Mouse (Mus musculus): ENCODE results near the gene Cxcr4. TPM values are rescaled to one million over a fixed set of nuclear protein-coding genes. Genes with fewer than 3 reads are reported as not detected.

The Cxcr4 gene
- total and polyA plus RNA-seq, 3 experiments = 80.3 to 169 (median 102) TPM

DNA sequence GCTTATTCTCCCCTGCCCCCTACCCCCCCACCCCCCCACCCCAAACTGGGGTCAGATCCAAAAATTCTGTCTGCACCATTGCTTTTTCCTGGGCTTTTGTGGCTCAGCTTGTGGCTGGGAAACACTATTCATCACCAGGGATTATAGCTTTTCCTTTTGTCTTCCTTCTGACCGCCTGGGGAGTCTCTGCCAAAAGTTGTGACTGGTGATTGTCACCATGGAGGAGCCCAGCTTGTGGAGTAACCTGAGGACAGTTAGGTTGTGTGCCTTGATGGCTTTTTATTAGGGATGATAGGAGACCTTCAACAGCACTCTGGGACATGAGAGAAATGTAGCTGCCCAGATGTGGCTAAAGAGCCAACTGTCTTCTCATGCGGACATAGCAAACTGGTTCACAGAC is 13.6 kb downstream of the Cxcr4 start:
- Histone ChIP-seq H3K4me3 (replicated peaks in 1 of 3; ENCODE audit: low read depth in 2 of 3, low read length in 2 of 3, poor library complexity in 1 of 3) (no peak overlapping the region), H3K27ac (ENCODE audit: insufficient read depth, low read depth) (no peak overlapping the region), H3K4me2 (ENCODE audit: insufficient read depth, low read depth, poor library complexity, severe bottlenecking) (no peak overlapping the region), H3K79me2 (replicated peaks; ENCODE audit: control insufficient read depth, extremely low read depth, insufficient read depth, poor library complexity, severe bottlenecking) (no peaks in the 10 kb centered on the region), H3K27me3 (replicated peaks) (no peaks in the 10 kb centered on the region), H3K9ac (ENCODE audit: insufficient read depth, low read depth) (no peak overlapping the region), H3K36me3 (replicated peaks in 1 of 2; ENCODE audit: control insufficient read depth in 1 of 2, insufficient read depth in 1 of 2, low read length in 1 of 2) (no peaks in the 10 kb centered on the region), H3K9me3 (replicated peaks; ENCODE audit: low read length) (peaks cover 8% of the 10 kb centered on the region), H3K4me1 (ENCODE audit: control insufficient read depth in 1 of 2, insufficient read depth in 2 of 2) (peaks cover 2 to 9% of the 10 kb centered on the region in 2 experiments; a peak in 2 of 4 replicates)
- TF ChIP-seq NRF1 (IDR thresholded peaks at IDR 0.05; ENCODE audit: low read depth, low read length) = no peak
- DNase-seq (ENCODE audit: extremely low read depth) = no peak
- dilution Hi-C loops (cut with MboI; ENCODE audit: extremely low pct_ligation_motif_present, extremely low pct_unique_long_range_greater_than_20kb, low sequenced_read_pairs) (no loop called here), in situ Hi-C loops (cut with MboI; ENCODE audit: low pct_ligation_motif_present, low pct_unique_long_range_greater_than_20kb, low sequenced_read_pairs) (no loop called here)

DNA sequence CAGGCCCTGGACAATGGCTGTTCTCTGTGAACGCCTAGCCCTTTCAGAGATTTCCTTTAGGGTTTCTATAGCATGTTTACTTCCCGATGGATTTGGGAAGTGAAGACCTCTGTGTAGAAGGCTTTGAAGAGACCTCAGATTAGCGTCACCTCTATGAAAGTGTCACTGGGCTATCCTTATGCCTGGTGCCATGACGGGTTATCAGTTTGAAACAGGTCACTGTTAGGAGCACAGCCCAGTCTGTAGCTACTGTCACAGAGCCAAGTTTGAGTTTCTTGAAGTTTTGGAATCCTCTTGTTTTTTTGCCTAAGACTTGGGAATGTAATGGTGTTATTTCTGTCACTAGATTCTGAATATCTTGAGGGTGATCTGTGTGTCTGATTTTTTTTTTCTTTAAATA is 17.0 kb downstream of the Cxcr4 start:
- Histone ChIP-seq H3K27me3 (replicated peaks) (no peaks in the 10 kb centered on the region), H3K9ac (ENCODE audit: insufficient read depth, low read depth) (no peak overlapping the region), H3K4me1 (ENCODE audit: control insufficient read depth in 1 of 2, insufficient read depth in 2 of 2) (peaks cover 3 to 5% of the 10 kb centered on the region in 2 experiments), H3K9me3 (replicated peaks; ENCODE audit: low read length) (no peaks in the 10 kb centered on the region), H3K27ac (ENCODE audit: insufficient read depth, low read depth) (no peak overlapping the region), H3K4me3 (replicated peaks in 1 of 3; ENCODE audit: low read depth in 2 of 3, low read length in 2 of 3, poor library complexity in 1 of 3) (no peak overlapping the region), H3K36me3 (replicated peaks in 1 of 2; ENCODE audit: control insufficient read depth in 1 of 2, insufficient read depth in 1 of 2, low read length in 1 of 2) (no peaks in the 10 kb centered on the region), H3K4me2 (ENCODE audit: insufficient read depth, low read depth, poor library complexity, severe bottlenecking) (no peak overlapping the region), H3K79me2 (replicated peaks; ENCODE audit: control insufficient read depth, extremely low read depth, insufficient read depth, poor library complexity, severe bottlenecking) (no peaks in the 10 kb centered on the region)
- no peak for DNase-seq (ENCODE audit: extremely low read depth)
- TF ChIP-seq TCF12 (IDR thresholded peaks at IDR 0.05; ENCODE audit: low read depth, low read length) (no peak), USF2 (conservative IDR thresholded peaks at IDR 0.05; ENCODE audit: low read depth, low read length) (no peak), ELF1 (IDR thresholded peaks at IDR 0.05; ENCODE audit: low read depth, low read length) (no peak), MYC (IDR thresholded peaks at IDR 0.05; ENCODE audit: low read depth, low read length) (no peak), MAX (IDR thresholded peaks at IDR 0.05; ENCODE audit: low read length) (no peak), IRF4 (IDR thresholded peaks at IDR 0.05; ENCODE audit: low read depth, low read length) (no peak), KAT2A (IDR thresholded peaks at IDR 0.05; ENCODE audit: insufficient replicate concordance, low read length) (no peak), ZC3H11A (IDR thresholded peaks at IDR 0.05; ENCODE audit: low read depth, low read length) (no peak), E2F4 (IDR thresholded peaks at IDR 0.05; ENCODE audit: insufficient replicate concordance, low read depth, low read length) (no peak)
- in situ Hi-C loops (cut with MboI; ENCODE audit: low pct_ligation_motif_present, low pct_unique_long_range_greater_than_20kb, low sequenced_read_pairs) = no loop called here
- dilution Hi-C loops (cut with MboI; ENCODE audit: extremely low pct_ligation_motif_present, extremely low pct_unique_long_range_greater_than_20kb, low sequenced_read_pairs) = no loop called here

DNA sequence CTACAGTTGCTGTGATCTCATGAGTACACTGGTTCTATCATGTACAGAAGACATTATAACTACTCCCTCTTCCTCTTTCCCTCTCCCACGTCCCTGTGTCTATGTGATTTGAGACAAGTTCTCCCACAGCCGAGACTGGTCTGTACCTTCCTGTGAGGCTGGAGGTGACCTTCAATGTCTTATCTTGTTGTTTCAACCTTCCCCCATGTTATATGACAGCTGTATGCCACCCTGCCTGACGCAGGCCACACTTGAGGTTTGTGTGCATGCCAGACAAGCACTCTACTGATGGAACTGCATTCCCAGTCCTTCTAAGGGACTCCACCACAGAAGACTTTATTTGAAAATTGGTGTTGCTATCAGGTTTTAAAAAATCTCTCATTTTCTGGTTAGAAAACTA is 21.1 kb downstream of the Cxcr4 start:
- in situ Hi-C loops (cut with MboI; ENCODE audit: low pct_ligation_motif_present, low pct_unique_long_range_greater_than_20kb, low sequenced_read_pairs) (no loop called here), dilution Hi-C loops (cut with MboI; ENCODE audit: extremely low pct_ligation_motif_present, extremely low pct_unique_long_range_greater_than_20kb, low sequenced_read_pairs) (no loop called here)
- Histone ChIP-seq H3K9me3 (replicated peaks; ENCODE audit: low read length) (no peaks in the 10 kb centered on the region), H3K27me3 (replicated peaks) (no peaks in the 10 kb centered on the region), H3K4me1 (ENCODE audit: control insufficient read depth in 1 of 2, insufficient read depth in 2 of 2) (peaks cover 7 to 13% of the 10 kb centered on the region in 2 experiments), H3K9ac (ENCODE audit: insufficient read depth, low read depth) (no peak overlapping the region), H3K4me3 (replicated peaks in 1 of 3; ENCODE audit: low read depth in 2 of 3, low read length in 2 of 3, poor library complexity in 1 of 3) (no peak overlapping the region), H3K79me2 (replicated peaks; ENCODE audit: control insufficient read depth, extremely low read depth, insufficient read depth, poor library complexity, severe bottlenecking) (no peaks in the 10 kb centered on the region), H3K27ac (ENCODE audit: insufficient read depth, low read depth) (no peak overlapping the region), H3K36me3 (replicated peaks in 1 of 2; ENCODE audit: control insufficient read depth in 1 of 2, insufficient read depth in 1 of 2, low read length in 1 of 2) (no peaks in the 10 kb centered on the region), H3K4me2 (ENCODE audit: insufficient read depth, low read depth, poor library complexity, severe bottlenecking) (no peak overlapping the region)
- DNase-seq (ENCODE audit: extremely low read depth) = no peak
- TF ChIP-seq ZNF384 (IDR thresholded peaks at IDR 0.05; ENCODE audit: low read depth, low read length) = no peak
- TF ChIP-seq POLR2A (IDR thresholded peaks at IDR 0.05; ENCODE audit: low read depth, low read length) = no peak
- no peak for TF ChIP-seq MEF2A (IDR thresholded peaks at IDR 0.05; ENCODE audit: borderline replicate concordance, low read depth, low read length)
- TF ChIP-seq GABPA (IDR thresholded peaks at IDR 0.05; ENCODE audit: insufficient replicate concordance, low read depth, low read length) = no peak
- TF ChIP-seq ZKSCAN1 (IDR thresholded peaks at IDR 0.05; ENCODE audit: borderline replicate concordance, low read depth, low read length) = no peak
- no peak for TF ChIP-seq TBP (conservative IDR thresholded peaks at IDR 0.05; ENCODE audit: low read depth, low read length)
- TF ChIP-seq SIN3A (IDR thresholded peaks at IDR 0.05; ENCODE audit: low read length) = no peak
- TF ChIP-seq ZC3H11A (IDR thresholded peaks at IDR 0.05; ENCODE audit: low read depth, low read length) = no peak
- no peak for TF ChIP-seq PAX5 (IDR thresholded peaks at IDR 0.05; ENCODE audit: low read length)
- no peak for TF ChIP-seq SMC3 (IDR thresholded peaks at IDR 0.05; ENCODE audit: low read depth, low read length)
- no peak for TF ChIP-seq MYC (IDR thresholded peaks at IDR 0.05; ENCODE audit: low read depth, low read length)
- no peak for TF ChIP-seq IRF4 (IDR thresholded peaks at IDR 0.05; ENCODE audit: low read depth, low read length)
- no peak for TF ChIP-seq JUN (IDR thresholded peaks at IDR 0.05; ENCODE audit: insufficient read depth, low read depth, low read length)
- no peak for TF ChIP-seq MXI1 (IDR thresholded peaks at IDR 0.05; ENCODE audit: low read depth, low read length)
- TF ChIP-seq RAD21 (IDR thresholded peaks at IDR 0.05; ENCODE audit: low read depth, low read length) = no peak
- no peak for TF ChIP-seq CTCF (conservative IDR thresholded peaks at IDR 0.05 in 1 of 2, IDR thresholded peaks at IDR 0.05 in 1 of 2; ENCODE audit: low read depth in 2 of 2, low read length in 2 of 2)
